Mouse (Mus musculus): ENCODE data around the gene Slc12a5. TPM values are rescaled to one million over a fixed set of nuclear protein-coding genes. Genes with fewer than 3 reads are reported as not detected.

The Slc12a5 gene
- total and polyA plus RNA-seq, 2 experiments from 2014 or later: 71.0 to 257 TPM

DNA sequence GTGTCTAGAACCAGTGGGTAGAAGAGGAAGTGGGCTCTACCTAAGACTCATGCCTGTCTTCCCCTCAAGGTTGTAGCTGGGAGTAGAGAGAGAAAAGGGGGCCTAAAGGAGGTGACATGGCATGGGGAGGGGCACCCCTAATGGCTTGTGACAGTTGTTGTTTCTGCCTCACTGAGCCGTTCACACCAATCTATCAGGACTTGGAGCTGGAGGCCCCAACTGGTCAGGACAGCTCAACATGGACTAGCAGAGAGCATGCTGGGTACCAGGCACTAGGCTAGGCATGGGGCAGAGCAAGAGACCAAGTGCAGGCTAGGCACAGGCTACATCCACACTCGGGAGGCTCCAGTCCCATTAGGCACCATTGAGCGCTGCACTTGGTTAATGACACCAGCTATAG, 30.5 kb downstream of the Slc12a5 start:
- Histone ChIP-seq H3K9ac (replicated peaks; ENCODE audit: low read length) (no peak overlapping the region), H3K9me3 (ENCODE audit: low read length) (no peaks in the 10 kb centered on the region), H3K27ac (no peak overlapping the region), H3K27me3 (ENCODE audit: insufficient read depth, low read length) (no peaks in the 10 kb centered on the region), H3K4me1 (ENCODE audit: insufficient read depth, low read length) (no peaks in the 10 kb centered on the region), H3K36me3 (ENCODE audit: insufficient read depth, low read length) (peaks cover 6% of the 10 kb centered on the region; the same call in 1 of the 2 replicates), H3K4me3 (ENCODE audit: low read length) (no peak overlapping the region), H3K4me2 (ENCODE audit: low read depth, low read length) (no peak overlapping the region)
- ATAC-seq (no peak), DNase-seq (ENCODE audit: low spot score) (no peak)
- no peak for TF ChIP-seq CTCF (IDR thresholded peaks at IDR 0.05; ENCODE audit: low read depth)
- WGBS: 60% methylated on average over 3 of the region's 3 CpGs

DNA sequence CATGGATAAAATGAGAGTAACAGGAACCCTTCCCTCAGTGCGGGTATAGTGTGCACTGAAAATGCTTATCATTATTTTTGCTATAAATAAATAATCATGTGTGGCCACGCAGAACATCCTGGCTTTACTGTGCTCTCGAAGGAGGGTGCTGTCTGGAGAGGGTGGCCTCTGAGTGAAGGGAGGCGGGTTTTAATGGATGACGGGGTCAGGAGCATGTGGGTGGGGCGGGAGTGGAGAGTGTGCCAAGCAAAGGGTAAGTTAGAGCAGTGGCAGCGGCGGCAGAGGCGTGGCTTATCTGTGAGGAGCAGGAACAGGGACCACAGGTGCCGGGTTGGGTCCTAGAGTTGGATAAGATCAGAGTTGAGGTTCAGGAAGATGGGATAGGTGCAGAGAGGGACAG, 31.2 kb downstream of the Slc12a5 start:
- H3K4me3 ChIP-seq (ENCODE audit: low read length): no peak overlapping the region
- H3K27me3 ChIP-seq (ENCODE audit: insufficient read depth, low read length): no peaks in the 10 kb centered on the region
- no peaks in the 10 kb centered on the region for H3K9me3 ChIP-seq (ENCODE audit: low read length)
- H3K36me3 ChIP-seq (ENCODE audit: insufficient read depth, low read length): peaks cover 6% of the 10 kb centered on the region; the same call in 1 of the 2 replicates
- H3K4me1 ChIP-seq (ENCODE audit: insufficient read depth, low read length): no peaks in the 10 kb centered on the region
- 50% methylated on average over 10 of the region's 10 CpGs for WGBS
- no peak for TF ChIP-seq CTCF (IDR thresholded peaks at IDR 0.05; ENCODE audit: low read depth)
- DNase-seq (ENCODE audit: low spot score): no peak
- no peak overlapping the region for H3K4me2 ChIP-seq (ENCODE audit: low read depth, low read length)
- no peak for ATAC-seq
- no peak overlapping the region for H3K9ac ChIP-seq (replicated peaks; ENCODE audit: low read length)
- no peak overlapping the region for H3K27ac ChIP-seq

DNA sequence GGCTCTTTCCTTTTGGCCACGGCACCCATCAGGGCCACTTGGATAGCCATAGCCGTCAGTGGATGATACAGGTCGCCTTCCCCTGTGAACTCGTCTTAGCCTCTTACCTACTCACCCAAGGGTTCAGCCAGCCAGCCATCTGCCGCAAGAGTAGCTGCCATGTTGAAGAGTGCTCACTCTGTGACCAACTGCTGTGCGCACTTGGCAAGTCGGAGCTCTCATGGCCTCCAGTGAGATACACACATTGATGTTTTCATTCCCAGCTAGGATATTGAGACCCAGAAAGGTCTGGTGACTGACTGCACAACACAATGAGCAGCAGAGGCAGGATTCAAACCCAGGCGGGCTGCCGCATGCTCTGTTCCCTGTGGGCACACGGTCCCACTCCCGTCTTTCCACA, 33.6 kb downstream of the Slc12a5 start:
- no peaks in the 10 kb centered on the region for H3K27me3 ChIP-seq (ENCODE audit: insufficient read depth, low read length)
- no peak overlapping the region; the same call in 1 of the 2 replicates for H3K27ac ChIP-seq
- ATAC-seq: no peak
- DNase-seq (ENCODE audit: low spot score): no peak
- 74% methylated on average over 11 of the region's 11 CpGs for WGBS
- no peak overlapping the region for H3K9ac ChIP-seq (replicated peaks; ENCODE audit: low read length)
- peaks cover 10% of the 10 kb centered on the region; the same call in 1 of the 2 replicates for H3K36me3 ChIP-seq (ENCODE audit: insufficient read depth, low read length)
- 0 out of 2 replicates have a peak, but pooled peaks cover 6% of the 10 kb centered on the region for H3K4me1 ChIP-seq (ENCODE audit: insufficient read depth, low read length)
- no peaks in the 10 kb centered on the region for H3K9me3 ChIP-seq (ENCODE audit: low read length)
- H3K4me3 ChIP-seq (ENCODE audit: low read length): no peak overlapping the region
- H3K4me2 ChIP-seq (ENCODE audit: low read depth, low read length): no peak overlapping the region
- TF ChIP-seq CTCF (IDR thresholded peaks at IDR 0.05; ENCODE audit: low read depth): no peak

DNA sequence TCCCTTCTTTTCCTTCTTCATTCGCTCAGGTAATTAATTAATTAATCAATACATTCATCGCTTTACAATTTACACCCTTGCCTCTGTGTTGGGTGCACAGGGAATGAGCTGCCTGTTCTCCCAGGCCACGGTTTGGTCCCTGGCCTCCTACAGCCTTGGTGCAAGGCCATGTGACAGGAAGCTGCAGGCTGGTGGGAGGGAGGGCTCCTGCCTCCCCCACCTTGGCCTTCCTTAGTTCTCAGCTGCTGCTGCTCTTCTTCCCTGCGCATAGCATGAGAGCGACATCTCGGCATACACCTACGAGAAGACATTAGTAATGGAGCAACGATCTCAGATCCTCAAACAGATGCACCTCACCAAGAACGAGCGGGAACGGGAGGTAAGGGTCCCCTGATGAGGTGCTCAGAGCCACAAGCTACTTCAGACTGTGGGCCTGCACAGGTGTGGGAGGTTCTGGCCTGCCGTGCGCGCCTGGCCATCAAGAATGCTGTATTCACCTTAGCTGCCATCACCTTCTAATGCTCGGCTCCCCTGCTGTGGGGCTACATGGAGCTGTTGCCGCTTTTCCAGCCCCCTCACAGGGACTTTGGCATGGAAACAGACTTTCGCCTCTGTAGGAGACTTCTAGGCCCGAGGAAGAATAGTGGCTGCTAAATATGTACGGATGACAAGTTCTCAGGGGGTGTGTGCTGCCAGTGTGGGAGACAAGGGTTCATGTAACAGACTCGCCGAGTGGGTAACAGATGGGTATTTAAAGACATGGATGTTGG, 34.2 kb downstream of the Slc12a5 start:
- WGBS: 52% methylated on average over 21 of the region's 21 CpGs
- Histone ChIP-seq H3K4me2 (ENCODE audit: low read depth, low read length) (no peak overlapping the region), H3K4me1 (ENCODE audit: insufficient read depth, low read length) (0 out of 2 replicates have a peak, but pooled peaks cover 6% of the 10 kb centered on the region), H3K9me3 (ENCODE audit: low read length) (no peaks in the 10 kb centered on the region), H3K27ac (peak overlapping the region; percentile 15; the same call in 1 of the 2 replicates), H3K9ac (replicated peaks; ENCODE audit: low read length) (no peak overlapping the region), H3K27me3 (ENCODE audit: insufficient read depth, low read length) (no peaks in the 10 kb centered on the region), H3K4me3 (ENCODE audit: low read length) (no peak overlapping the region), H3K36me3 (ENCODE audit: insufficient read depth, low read length) (peaks cover 12% of the 10 kb centered on the region; the same call in 1 of the 2 replicates)
- DNase-seq (ENCODE audit: low spot score) (peak; percentile 42), ATAC-seq (peak; percentile 11; the same call in 1 of the 2 replicates)
- no peak for TF ChIP-seq CTCF (IDR thresholded peaks at IDR 0.05; ENCODE audit: low read depth)

DNA sequence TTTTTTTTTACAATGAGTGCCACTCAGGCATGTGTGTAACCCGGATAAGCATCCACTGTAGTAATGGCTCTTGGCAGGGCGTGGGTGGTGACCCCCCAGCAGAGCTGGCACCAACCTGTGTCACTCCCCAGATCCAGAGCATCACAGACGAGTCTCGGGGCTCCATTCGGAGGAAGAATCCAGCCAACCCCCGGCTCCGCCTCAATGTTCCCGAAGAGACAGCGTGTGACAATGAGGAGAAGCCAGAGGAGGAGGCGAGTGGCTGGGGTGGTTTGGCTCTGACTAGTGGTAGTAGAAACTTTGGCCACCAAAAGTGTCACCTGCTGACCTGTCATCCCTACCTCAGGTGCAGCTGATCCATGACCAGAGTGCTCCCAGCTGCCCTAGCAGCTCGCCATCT, 35.4 kb downstream of the Slc12a5 start:
- no peak overlapping the region for H3K9ac ChIP-seq (replicated peaks; ENCODE audit: low read length)
- no peaks in the 10 kb centered on the region for H3K9me3 ChIP-seq (ENCODE audit: low read length)
- TF ChIP-seq CTCF (IDR thresholded peaks at IDR 0.05; ENCODE audit: low read depth): no peak
- 62% methylated on average over 11 of the region's 11 CpGs for WGBS
- ATAC-seq: no peak
- H3K27me3 ChIP-seq (ENCODE audit: insufficient read depth, low read length): no peaks in the 10 kb centered on the region
- H3K4me3 ChIP-seq (ENCODE audit: low read length): no peak overlapping the region
- H3K27ac ChIP-seq: no peak overlapping the region
- H3K4me2 ChIP-seq (ENCODE audit: low read depth, low read length): no peak overlapping the region
- H3K4me1 ChIP-seq (ENCODE audit: insufficient read depth, low read length): 0 out of 2 replicates have a peak, but pooled peaks cover 6% of the 10 kb centered on the region
- peaks cover 16% of the 10 kb centered on the region; the same call in 1 of the 2 replicates for H3K36me3 ChIP-seq (ENCODE audit: insufficient read depth, low read length)
- DNase-seq (ENCODE audit: low spot score): no peak

DNA sequence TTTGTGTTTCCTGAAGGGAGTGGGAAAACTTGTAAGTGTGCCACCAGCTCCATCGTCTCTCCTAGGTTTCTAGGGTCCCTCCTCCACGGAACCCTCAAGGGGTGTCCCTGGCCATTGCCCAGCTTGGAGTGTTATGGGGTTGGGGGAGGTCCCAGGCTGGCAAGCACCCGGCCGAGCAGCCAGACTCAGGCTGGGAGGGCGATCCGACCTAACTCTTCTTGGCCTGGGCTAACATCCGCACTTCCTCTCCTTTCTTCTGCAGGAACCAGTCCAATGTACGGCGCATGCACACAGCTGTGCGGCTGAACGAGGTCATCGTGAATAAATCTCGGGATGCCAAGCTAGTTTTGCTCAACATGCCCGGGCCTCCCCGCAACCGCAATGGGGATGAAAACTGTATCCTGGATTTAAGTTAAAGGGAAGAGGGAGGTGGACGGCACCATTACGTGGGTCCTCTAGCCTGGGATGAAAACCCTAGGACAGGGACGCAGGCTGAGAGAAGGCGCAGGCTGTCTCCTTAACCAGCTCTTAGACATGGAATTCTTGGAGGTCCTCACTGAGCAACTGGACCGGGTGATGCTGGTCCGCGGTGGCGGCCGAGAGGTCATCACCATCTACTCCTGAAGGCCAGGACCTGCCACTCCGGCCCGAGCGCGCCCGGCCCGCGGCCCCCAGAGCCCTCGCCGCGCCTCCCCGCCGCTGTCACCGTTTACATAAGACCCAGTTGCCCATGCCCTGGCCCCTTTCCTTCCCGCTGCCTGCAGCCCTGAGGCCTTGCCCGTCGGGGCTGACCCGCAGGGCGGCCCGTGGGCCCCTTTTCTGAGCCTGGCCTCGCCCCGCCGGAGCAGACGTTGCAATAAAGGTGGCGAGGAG, 36.5 kb downstream of the Slc12a5 start:
- 13% methylated on average over 49 of the region's 49 CpGs for WGBS
- Histone ChIP-seq H3K4me3 (ENCODE audit: low read length) (0 out of 2 replicates have a peak overlapping the region, but pooled peaks have one; percentile 11), H3K27me3 (ENCODE audit: insufficient read depth, low read length) (no peaks in the 10 kb centered on the region), H3K27ac (no peak overlapping the region), H3K9me3 (ENCODE audit: low read length) (no peaks in the 10 kb centered on the region), H3K4me1 (ENCODE audit: insufficient read depth, low read length) (0 out of 2 replicates have a peak, but pooled peaks cover 6% of the 10 kb centered on the region), H3K9ac (replicated peaks; ENCODE audit: low read length) (0 out of 2 replicates have a peak overlapping the region, but pooled peaks have one; percentile 33), H3K4me2 (ENCODE audit: low read depth, low read length) (peak overlapping the region; percentile 46), H3K36me3 (ENCODE audit: insufficient read depth, low read length) (peaks cover 27% of the 10 kb centered on the region)
- TF ChIP-seq CTCF (IDR thresholded peaks at IDR 0.05; ENCODE audit: low read depth): no peak
- DNase-seq (ENCODE audit: low spot score): no peak
- ATAC-seq: no peak

Data from hindbrain, postnatal 0 days (tissue).